Mouse (Mus musculus): ENCODE measurements around the gene Nr1i3.

- no peak for TF ChIP-seq CTCF (IDR thresholded peaks at IDR 0.05; ENCODE audit: low read depth, low read length)
- TF ChIP-seq POLR2A (IDR thresholded peaks at IDR 0.05; ENCODE audit: insufficient read depth, low read length): no peak
- TF ChIP-seq EP300 (IDR thresholded peaks at IDR 0.05; ENCODE audit: insufficient read depth, low read depth, low read length): no peak
Measured at GRCm38 (mm10) chr1:171195046-171195822, 18.5 kb upstream of the Nr1i3 start.
